Mouse (Mus musculus) limb, embryonic 11.5 days (tissue): ENCODE data around the gene Arnt2. TPM values are rescaled to one million over a fixed set of nuclear protein-coding genes. Genes with fewer than 3 reads are reported as not detected.

Source experiments
- ATAC-seq: fragments of 200-750 bp; cut with Nextera tagmentation; 2 replicates; pipeline ENCODE4 v1.8.0; 2017; ENCODE audit warnings: low read depth; ENCODE audit not compliant: insufficient number of reproducible peaks, low FRiP score, low TSS enrichment
- DNase-seq: peaks from one replicate; pipeline ENCODE4 v3.0.0-alpha.2; 2015; ENCODE audit warnings: low spot score
- H3K27ac ChIP-seq: fragments of 300-500 bp; sonication (generic); replicated peaks from 2 replicates; pipeline ENCODE4 v1.5.1; 2014; ENCODE audit warnings: low read depth, mild to moderate bottlenecking, low read length
- H3K27me3 ChIP-seq: fragments of 300-500 bp; sonication (generic); 2 replicates; pipeline ENCODE4 v1.6.1; 2014; ENCODE audit warnings: mild to moderate bottlenecking, low read length, mixed read lengths; ENCODE audit not compliant: control insufficient read depth, insufficient read depth
- H3K36me3 ChIP-seq: fragments of 300-500 bp; sonication (generic); 2 replicates; pipeline ENCODE4 v1.6.1; 2014; ENCODE audit warnings: mild to moderate bottlenecking, low read length, moderate library complexity, mixed read lengths; ENCODE audit not compliant: control insufficient read depth, insufficient read depth
- H3K4me1 ChIP-seq: fragments of 300-500 bp; sonication (generic); 2 replicates; pipeline ENCODE4 v1.6.1; 2014; ENCODE audit warnings: low read length, mixed read lengths; ENCODE audit not compliant: control insufficient read depth, insufficient read depth
- H3K4me2 ChIP-seq: fragments of 300-500 bp; sonication (generic); 2 replicates; pipeline ENCODE4 v1.6.1; 2014; ENCODE audit warnings: low read depth, mild to moderate bottlenecking, moderate library complexity; ENCODE audit not compliant: severe bottlenecking
- H3K4me3 ChIP-seq: fragments of 300-500 bp; sonication (generic); 2 replicates; pipeline ENCODE4 v1.5.1; 2014; ENCODE audit warnings: low read depth, low read length
- H3K9ac ChIP-seq: fragments of 300-500 bp; sonication (generic); 2 replicates; pipeline ENCODE4 v1.6.1; 2014; ENCODE audit warnings: mild to moderate bottlenecking, low read length
- H3K9me3 ChIP-seq: fragments of 300-500 bp; sonication (generic); 2 replicates; pipeline ENCODE4 v1.6.1; 2016; ENCODE audit warnings: low read length; ENCODE audit not compliant: control insufficient read depth
- WGBS: fragments of 180-500 bp; shearing (Covaris S2); extraction: QIAGEN DNeasy Blood & Tissue Kit; methylation state at CpG from one replicate; pipeline ENCODE4 v1.1.7; 2014; 5-methylcytosine and 5-hydroxymethylcytosine counted together
- polyA plus RNA-seq: library from polyadenylated mRNA; unstranded; fragments of >200 nt; fragmentation: Nextera tagmentation; extraction: Ambion mirVana; gene quantifications from 2 replicates; pipeline ENCODE4 v1.2.1, GENCODE M21; 2014

Arnt2 gene
- polyA plus RNA-seq, 1 experiment from 2014 or later = 17.8 TPM

GRCm38 (mm10) chr7:84386472-84386871, 23.5 kb downstream of the Arnt2 start:
- H3K27ac ChIP-seq = no peak overlapping the region
- no peaks in the 10 kb centered on the region for H3K27me3 ChIP-seq
- H3K9ac ChIP-seq = no peak overlapping the region
- DNase-seq (no peak), ATAC-seq (no peak)
- H3K9me3 ChIP-seq = no peaks in the 10 kb centered on the region
- no peak overlapping the region for H3K4me3 ChIP-seq
- H3K4me1 ChIP-seq = no peaks in the 10 kb centered on the region
- WGBS = 74% methylated on average over 1 of the region's 1 CpGs
- no peak overlapping the region for H3K4me2 ChIP-seq
- H3K36me3 ChIP-seq = no peaks in the 10 kb centered on the region

GRCm38 (mm10) chr7:84384778-84385177, 25.2 kb downstream of the Arnt2 start:
- no peak overlapping the region for H3K4me2 ChIP-seq
- ATAC-seq (no peak), DNase-seq (no peak)
- WGBS = 94% methylated on average over 4 of the region's 4 CpGs
- H3K27ac ChIP-seq = no peak overlapping the region
- no peaks in the 10 kb centered on the region for H3K36me3 ChIP-seq
- no peaks in the 10 kb centered on the region for H3K27me3 ChIP-seq
- H3K4me1 ChIP-seq = no peaks in the 10 kb centered on the region
- no peak overlapping the region for H3K9ac ChIP-seq
- H3K4me3 ChIP-seq = no peak overlapping the region
- H3K9me3 ChIP-seq = no peaks in the 10 kb centered on the region

GRCm38 (mm10) chr7:84384086-84384485, 25.9 kb downstream of the Arnt2 start:
- no peaks in the 10 kb centered on the region for H3K9me3 ChIP-seq
- H3K9ac ChIP-seq = no peak overlapping the region
- ATAC-seq (no peak), DNase-seq (no peak)
- H3K27me3 ChIP-seq = no peaks in the 10 kb centered on the region
- 90% methylated on average over 7 of the region's 7 CpGs for WGBS
- H3K4me2 ChIP-seq = no peak overlapping the region
- H3K4me1 ChIP-seq = no peaks in the 10 kb centered on the region
- H3K36me3 ChIP-seq = no peaks in the 10 kb centered on the region
- H3K27ac ChIP-seq = no peak overlapping the region
- no peak overlapping the region for H3K4me3 ChIP-seq

- Histone ChIP-seq H3K27ac (no peak overlapping the region), H3K4me3 (no peak overlapping the region), H3K36me3 (no peaks in the 10 kb centered on the region), H3K4me2 (no peak overlapping the region), H3K4me1 (no peaks in the 10 kb centered on the region), H3K27me3 (no peaks in the 10 kb centered on the region), H3K9ac (no peak overlapping the region), H3K9me3 (no peaks in the 10 kb centered on the region)
- 82% methylated on average over 3 of the region's 3 CpGs for WGBS
- DNase-seq (no peak), ATAC-seq (no peak)
Measured at GRCm38 (mm10) chr7:84382346-84382745, 27.6 kb downstream of the Arnt2 start.

- Histone ChIP-seq H3K27me3 (no peaks in the 10 kb centered on the region), H3K36me3 (no peaks in the 10 kb centered on the region), H3K27ac (no peak overlapping the region), H3K4me3 (no peak overlapping the region), H3K4me1 (no peaks in the 10 kb centered on the region), H3K9ac (no peak overlapping the region), H3K4me2 (no peak overlapping the region), H3K9me3 (no peaks in the 10 kb centered on the region)
- ATAC-seq (no peak), DNase-seq (no peak)
Measured at GRCm38 (mm10) chr7:84380810-84381209, 29.2 kb downstream of the Arnt2 start.

GRCm38 (mm10) chr7:84377330-84377729, 32.6 kb downstream of the Arnt2 start:
- DNase-seq = no peak
- no peaks in the 10 kb centered on the region for H3K36me3 ChIP-seq
- no peak overlapping the region for H3K9ac ChIP-seq
- 84% methylated on average over 5 of the region's 5 CpGs for whole genome bisulfite sequencing
- H3K27ac ChIP-seq = no peak overlapping the region
- H3K4me1 ChIP-seq = no peaks in the 10 kb centered on the region
- ATAC-seq = no peak
- no peaks in the 10 kb centered on the region for H3K27me3 ChIP-seq
- H3K9me3 ChIP-seq = no peaks in the 10 kb centered on the region
- no peak overlapping the region for H3K4me3 ChIP-seq
- H3K4me2 ChIP-seq = no peak overlapping the region

GRCm38 (mm10) chr7:84373691-84374090, 36.3 kb downstream of the Arnt2 start:
- no peak for DNase-seq

GRCm38 (mm10) chr7:84372871-84373270, 37.1 kb downstream of the Arnt2 start:
- Histone ChIP-seq H3K27ac (no peak overlapping the region), H3K36me3 (no peaks in the 10 kb centered on the region), H3K27me3 (no peaks in the 10 kb centered on the region), H3K4me3 (no peak overlapping the region), H3K9ac (no peak overlapping the region), H3K4me1 (no peaks in the 10 kb centered on the region), H3K9me3 (no peaks in the 10 kb centered on the region), H3K4me2 (no peak overlapping the region)
- no peak for ATAC-seq
- no peak for DNase-seq
- WGBS = 77% methylated on average over 1 of the region's 1 CpGs

More at GRCm38 (mm10) chr7:84373691-84374090, 36.3 kb downstream of the Arnt2 start:
- Histone ChIP-seq H3K36me3 (no peaks in the 10 kb centered on the region), H3K27me3 (no peaks in the 10 kb centered on the region), H3K4me1 (no peaks in the 10 kb centered on the region), H3K4me3 (no peak overlapping the region), H3K27ac (no peak overlapping the region), H3K4me2 (no peak overlapping the region), H3K9me3 (no peaks in the 10 kb centered on the region), H3K9ac (no peak overlapping the region)
- 82% methylated on average over 4 of the region's 4 CpGs for WGBS
- ATAC-seq = no peak

GRCm38 (mm10) chr7:84372280-84372679, 37.7 kb downstream of the Arnt2 start:
- no peak overlapping the region for H3K9ac ChIP-seq
- H3K4me2 ChIP-seq = no peak overlapping the region
- no peak overlapping the region for H3K4me3 ChIP-seq
- H3K9me3 ChIP-seq = no peaks in the 10 kb centered on the region
- H3K27ac ChIP-seq = no peak overlapping the region
- no peaks in the 10 kb centered on the region for H3K36me3 ChIP-seq
- DNase-seq (no peak), ATAC-seq (no peak)
- WGBS = 86% methylated on average over 7 of the region's 7 CpGs
- no peaks in the 10 kb centered on the region for H3K27me3 ChIP-seq
- no peaks in the 10 kb centered on the region for H3K4me1 ChIP-seq
